In the genomic region with DNA sequence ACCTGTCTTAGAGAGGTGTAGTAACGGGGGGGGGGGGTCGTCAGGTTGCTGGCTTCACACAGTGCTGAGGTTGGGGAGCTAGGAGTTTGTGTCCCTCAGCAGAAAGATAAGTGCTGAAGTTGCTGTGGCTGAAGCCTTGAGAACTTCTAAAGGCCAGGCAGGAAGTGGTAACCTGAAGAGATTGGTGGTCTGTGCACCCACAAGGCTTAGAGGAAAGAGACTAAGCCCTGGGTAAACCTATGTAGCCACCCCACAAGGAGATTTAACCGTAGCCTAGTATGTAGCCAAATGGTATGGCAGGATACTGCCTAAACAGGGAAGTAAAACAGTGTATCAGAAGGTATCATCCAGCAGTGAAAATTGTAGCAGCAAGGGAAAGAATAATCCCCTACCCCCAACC, we compare ENCODE assay signal across 12 mouse cellular contexts. TPM values are rescaled to one million over a fixed set of nuclear protein-coding genes. Genes with fewer than 3 reads are reported as not detected.
A peak's percentile ranks its signal among the peaks of the same experiment; 100 is the strongest.
DNase-seq lines count a peak whose midpoint lies in the region; ATAC-seq and TF ChIP-seq lines count a peak whose summit lies in the region.
"Had no signal": no experiment of that assay in that cellular context is flagged by ENCODE, and none has a peak within 500 bp of the region (broad histone marks: within the 10 kb centered on the region; RNA-seq: fewer than 3 reads in every experiment).

No protein-coding gene starts in this region.

- TF ChIP-seq EP300 in stomach, postnatal 0 days (optimal IDR thresholded peaks at IDR 0.05), result no peak

- 0 out of 2 replicates have a peak overlapping the region, but pooled peaks have one; percentile 34 for H3K27ac ChIP-seq in lung, embryonic 16.5 days (ENCODE audit: low read length)
- peak overlapping the region; percentile 53 for H3K27ac ChIP-seq in stomach, postnatal 0 days (replicated peaks)
- H3K27ac ChIP-seq: hindbrain, embryonic 15.5 days had no signal

- H3K4me1 ChIP-seq in lung, embryonic 16.5 days (replicated peaks; ENCODE audit: control insufficient read depth, insufficient read depth, low read length), result peaks cover 59% of the 10 kb centered on the region
- H3K4me1 ChIP-seq in stomach, postnatal 0 days (replicated peaks; ENCODE audit: control insufficient read depth, insufficient read depth), result peaks cover 10% of the 10 kb centered on the region

- DNase-seq in lung, postnatal 4 days, result no peak
- DNase-seq in induced T-regulatory cell, adult 2 months (ENCODE audit: low read depth), result peak; percentile 62
- no peak for DNase-seq in stomach, postnatal 0 days (ENCODE audit: low spot score)
- no peak for DNase-seq in left cerebral cortex, postnatal 4 days
- DNase-seq in adrenal gland, postnatal 14 days, result no peak
- DNase-seq: adrenal gland, adult 8-10 months; cerebellum, postnatal 10 days; right cerebral cortex, postnatal 14 days had no signal

- peak overlapping the region; percentile 22; the same call in 1 of the 2 replicates for H3K9ac ChIP-seq in lung, embryonic 16.5 days (ENCODE audit: low read length)
- no peak overlapping the region for H3K9ac ChIP-seq in stomach, postnatal 0 days (ENCODE audit: low read length)
- H3K9ac ChIP-seq: hindbrain, embryonic 15.5 days; limb, embryonic 13.5 days had no signal

- peaks cover 6% of the 10 kb centered on the region; the same call in 1 of the 2 replicates for H3K36me3 ChIP-seq in lung, embryonic 16.5 days (ENCODE audit: control insufficient read depth, insufficient read depth, low read length)
- peaks cover 2% of the 10 kb centered on the region; the same call in 1 of the 2 replicates for H3K36me3 ChIP-seq in stomach, postnatal 0 days (ENCODE audit: control insufficient read depth, insufficient read depth, low read length)
- H3K36me3 ChIP-seq: hindbrain, embryonic 15.5 days had no signal

- ATAC-seq in lung, embryonic 16.5 days (ENCODE audit: low read depth), result no peak
- peak; percentile 65 for ATAC-seq in activated CD4-positive, CD25-positive, alpha-beta regulatory T cell, adult 4 months
- ATAC-seq in stomach, postnatal 0 days (ENCODE audit: low FRiP score, low TSS enrichment), result no peak

- no peak overlapping the region for H3K4me2 ChIP-seq in lung, embryonic 16.5 days (ENCODE audit: low read depth, low read length)
- H3K4me2 ChIP-seq in stomach, postnatal 0 days (replicated peaks; ENCODE audit: low read depth), result no peak overlapping the region
- H3K4me2 ChIP-seq: hindbrain, embryonic 15.5 days; limb, embryonic 13.5 days had no signal

- 79% methylated on average over 3 of the region's 3 CpGs for WGBS in lung, embryonic 16.5 days
- WGBS in stomach, postnatal 0 days, result 69% methylated on average over 3 of the region's 3 CpGs

- no peak overlapping the region for H3K4me3 ChIP-seq in lung, embryonic 16.5 days (ENCODE audit: low read length)
- no peak overlapping the region for H3K4me3 ChIP-seq in stomach, postnatal 0 days (ENCODE audit: low read depth, low read length)
- H3K4me3 ChIP-seq: hindbrain, embryonic 15.5 days; limb, embryonic 13.5 days had no signal

- no peak for TF ChIP-seq CTCF in stomach, postnatal 0 days (IDR thresholded peaks at IDR 0.05; ENCODE audit: low read depth)

- no peaks in the 10 kb centered on the region for H3K27me3 ChIP-seq in lung, embryonic 16.5 days (ENCODE audit: control insufficient read depth, insufficient read depth, low read depth, low read length)
- H3K27me3 ChIP-seq in stomach, postnatal 0 days (ENCODE audit: control insufficient read depth, insufficient read depth, low read length), result no peaks in the 10 kb centered on the region
- H3K27me3 ChIP-seq: hindbrain, embryonic 15.5 days; limb, embryonic 13.5 days had no signal

- intact Hi-C loops in left cerebral cortex, postnatal 4 days (cut with DNase I), result no loop called here

- H3K9me3 ChIP-seq in lung, embryonic 16.5 days (ENCODE audit: control insufficient read depth, low read length), result no peaks in the 10 kb centered on the region
- H3K9me3 ChIP-seq in stomach, postnatal 0 days (ENCODE audit: control insufficient read depth, low read length), result no peaks in the 10 kb centered on the region
- H3K9me3 ChIP-seq: hindbrain, embryonic 15.5 days; limb, embryonic 13.5 days had no signal

RNA-seq across cellular contexts. Expression of a gene that starts 14.4 kb away (rescaled TPM):
- polyA plus RNA-seq in lung, embryonic 16.5 days (2015; fragmentation: Nextera tagmentation; extraction: Ambion mirVana), result 133 and 141 TPM in 2 replicates
- polyA plus RNA-seq in activated CD4-positive, CD25-positive, alpha-beta regulatory T cell, adult 4 months (2017; shearing (Covaris generic)), result 1 to 10 TPM; 1.3 to 2.1 TPM
- polyA plus RNA-seq in stomach, postnatal 0 days (2015; fragmentation: Nextera tagmentation; extraction: Ambion mirVana), result 90.7 and 101 TPM in 2 replicates
- 10 to 100 TPM; 55.1 to 63.3 TPM for total RNA-seq in left cerebral cortex, postnatal 4 days (2021)
- total RNA-seq in adrenal gland, postnatal 14 days (2021), result 22.0 and 23.1 TPM in 2 replicates

RNA-seq across cellular contexts. Expression of a gene that starts 43.2 kb away (rescaled TPM):
- 21.9 and 24.1 TPM in 2 replicates for polyA plus RNA-seq in lung, embryonic 16.5 days (2015; fragmentation: Nextera tagmentation; extraction: Ambion mirVana)
- polyA plus RNA-seq in activated CD4-positive, CD25-positive, alpha-beta regulatory T cell, adult 4 months (2017; shearing (Covaris generic)), result 1 to 10 TPM; 2.4 to 2.9 TPM
- polyA plus RNA-seq in stomach, postnatal 0 days (2015; fragmentation: Nextera tagmentation; extraction: Ambion mirVana), result 9.3 and 9.5 TPM in 2 replicates
- 100 to 1,000 TPM; 557 to 578 TPM for total RNA-seq in left cerebral cortex, postnatal 4 days (2021)
- total RNA-seq in adrenal gland, postnatal 14 days (2021), result 25.2 and 26.4 TPM in 2 replicates

Comparison
In these comparisons a context has a peak if more than half of its experiments do, and no peak if none do; other contexts are left out.
1. RNA of a gene that starts 14.4 kb away (polyA plus RNA-seq): 133 to 141 TPM in lung, embryonic 16.5 days and 90.7 to 101 TPM in stomach, postnatal 0 days; 1.3 to 2.1 TPM in activated CD4-positive, CD25-positive, alpha-beta regulatory T cell, adult 4 months; every median in the first group is over 10 times any median in the second.